Mouse (Mus musculus): ENCODE results near the gene 1810009A15Rik. TPM values are rescaled to one million over a fixed set of nuclear protein-coding genes. Genes with fewer than 3 reads are reported as not detected.

The 1810009A15Rik gene
- 49.9 and 50.6 TPM in 2 replicates for polyA plus RNA-seq (2015; fragmentation: Nextera tagmentation; extraction: Ambion mirVana)

DNA sequence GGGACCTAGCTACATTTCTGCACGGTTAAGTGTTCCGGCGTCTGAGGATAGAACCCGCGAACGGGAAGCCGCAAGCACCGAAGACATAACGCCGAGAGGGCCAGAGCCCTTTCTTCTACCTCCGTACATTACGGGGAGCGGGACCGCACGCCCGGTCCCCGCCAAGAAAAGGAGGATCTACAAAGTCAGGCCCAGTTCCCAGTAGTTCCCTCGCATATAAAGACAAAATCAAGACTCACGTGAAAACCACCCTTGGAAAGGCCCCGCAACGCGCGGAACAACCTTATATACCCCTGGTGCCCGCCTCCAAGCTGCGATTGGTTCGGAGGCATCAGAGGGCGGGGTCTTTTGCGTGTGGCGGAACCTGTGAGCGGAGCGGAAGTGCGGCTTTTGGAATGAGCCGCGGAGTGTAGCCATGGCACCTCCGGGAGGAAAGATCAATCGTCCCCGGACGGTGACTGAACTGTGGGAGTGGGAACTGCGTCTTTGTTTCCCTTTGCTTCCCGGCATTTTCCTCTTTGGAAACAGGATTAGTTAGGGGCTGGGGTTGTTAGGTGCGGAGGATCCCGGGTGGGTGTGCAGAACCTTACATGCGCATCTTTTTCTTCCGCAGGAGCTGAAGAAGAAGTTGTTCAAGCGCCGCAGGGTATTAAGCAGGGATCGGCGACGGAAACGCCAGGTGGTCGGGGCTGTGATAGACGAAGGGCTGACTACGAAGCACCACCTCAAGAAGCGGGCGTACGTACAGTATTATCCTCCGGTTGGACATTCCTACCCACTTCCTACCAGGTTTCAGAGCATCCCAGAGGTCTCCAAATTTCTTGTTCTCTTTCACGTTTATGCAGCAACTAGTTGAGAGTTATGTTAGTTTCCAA, at the start of gene 1810009A15Rik, which contains the start of gene Gm49416:
TSS of gene 1810009A15Rik (plus strand) at position 343 of the 875 bp plus-strand sequence.
TSS of gene Gm49416 (plus strand) at position 416 of the 875 bp plus-strand sequence.
- Histone ChIP-seq H3K27me3 (replicated peaks; ENCODE audit: control insufficient read depth, insufficient read depth, low read length) (no peaks in the 10 kb centered on the region), H3K4me3 (replicated peaks; ENCODE audit: low read length) (peak within 1 kb of the TSS; percentile 61), H3K4me2 (ENCODE audit: low read length) (peak within 1 kb of the TSS; percentile 90), H3K4me1 (replicated peaks; ENCODE audit: control insufficient read depth, insufficient read depth, low read length) (peaks cover 19% of the 10 kb centered on the region), H3K36me3 (ENCODE audit: control insufficient read depth, insufficient read depth) (no peaks in the 10 kb centered on the region), H3K9ac (replicated peaks; ENCODE audit: low read depth, low read length) (peak within 1 kb of the TSS; percentile 64), H3K27ac (ENCODE audit: low read length) (peak within 1 kb of the TSS; percentile 86), H3K9me3 (ENCODE audit: control insufficient read depth, low read length) (no peaks in the 10 kb centered on the region)
- ATAC-seq: peak; percentile 96
- WGBS: under 1% methylated on average over 58 of the region's 58 CpGs

DNA sequence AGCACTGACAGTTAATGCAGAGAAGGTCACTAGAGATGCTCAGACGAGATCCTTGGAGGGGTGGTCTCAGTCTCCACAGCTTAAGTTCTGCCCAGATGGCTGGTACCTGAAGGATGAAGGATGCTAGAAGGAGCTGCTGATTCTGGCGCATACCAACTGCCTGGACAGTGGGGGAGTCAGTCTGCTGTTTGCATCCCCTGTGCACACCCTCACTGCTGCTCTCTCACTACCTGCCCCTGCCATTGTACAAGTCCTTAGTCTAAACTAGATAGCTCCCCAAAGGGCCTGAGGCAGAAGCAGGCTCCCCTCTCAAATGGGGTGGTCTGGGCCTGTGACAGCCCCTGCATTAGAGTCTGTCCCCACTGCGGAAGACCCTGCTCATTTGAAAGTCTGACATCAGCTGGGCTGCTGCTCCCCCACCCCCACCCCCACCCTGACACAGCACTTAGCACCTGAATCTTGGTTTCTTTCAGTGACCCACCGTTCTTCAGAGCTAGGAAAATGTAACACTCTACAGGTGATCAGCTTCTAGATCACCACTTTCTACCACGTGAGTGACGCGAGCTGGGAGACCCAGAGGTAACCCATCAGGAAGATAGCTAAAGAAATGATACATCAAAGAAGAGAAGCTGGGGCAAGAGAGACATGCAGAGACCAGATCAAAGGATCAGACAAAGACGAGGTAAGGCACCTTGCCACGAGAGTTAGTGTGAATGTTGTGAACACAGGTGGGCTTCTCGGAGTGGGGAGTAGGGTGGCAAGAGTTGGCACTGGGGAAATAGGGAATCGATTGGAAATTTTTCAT, 49.3 kb upstream of the 1810009A15Rik start, which contains the start of gene Gng3:
TSS of gene Gng3 (minus strand) at position 92 of the 805 bp plus-strand sequence.
- H3K4me3 ChIP-seq (replicated peaks; ENCODE audit: low read length): peak within 1 kb of the TSS; percentile 74
- H3K27me3 ChIP-seq (replicated peaks; ENCODE audit: control insufficient read depth, insufficient read depth, low read length): no peaks in the 10 kb centered on the region
- H3K36me3 ChIP-seq (ENCODE audit: control insufficient read depth, insufficient read depth): peaks cover 9% of the 10 kb centered on the region
- H3K9me3 ChIP-seq (ENCODE audit: control insufficient read depth, low read length): no peaks in the 10 kb centered on the region
- H3K4me2 ChIP-seq (ENCODE audit: low read length): peak within 1 kb of the TSS; percentile 91
- 23% methylated on average over 11 of the region's 11 CpGs for WGBS
- ATAC-seq: peak; percentile 83
- H3K9ac ChIP-seq (replicated peaks; ENCODE audit: low read depth, low read length): peak within 1 kb of the TSS; percentile 76
- H3K27ac ChIP-seq (ENCODE audit: low read length): peak within 1 kb of the TSS; percentile 98
- peaks cover 22% of the 10 kb centered on the region for H3K4me1 ChIP-seq (replicated peaks; ENCODE audit: control insufficient read depth, insufficient read depth, low read length)

DNA sequence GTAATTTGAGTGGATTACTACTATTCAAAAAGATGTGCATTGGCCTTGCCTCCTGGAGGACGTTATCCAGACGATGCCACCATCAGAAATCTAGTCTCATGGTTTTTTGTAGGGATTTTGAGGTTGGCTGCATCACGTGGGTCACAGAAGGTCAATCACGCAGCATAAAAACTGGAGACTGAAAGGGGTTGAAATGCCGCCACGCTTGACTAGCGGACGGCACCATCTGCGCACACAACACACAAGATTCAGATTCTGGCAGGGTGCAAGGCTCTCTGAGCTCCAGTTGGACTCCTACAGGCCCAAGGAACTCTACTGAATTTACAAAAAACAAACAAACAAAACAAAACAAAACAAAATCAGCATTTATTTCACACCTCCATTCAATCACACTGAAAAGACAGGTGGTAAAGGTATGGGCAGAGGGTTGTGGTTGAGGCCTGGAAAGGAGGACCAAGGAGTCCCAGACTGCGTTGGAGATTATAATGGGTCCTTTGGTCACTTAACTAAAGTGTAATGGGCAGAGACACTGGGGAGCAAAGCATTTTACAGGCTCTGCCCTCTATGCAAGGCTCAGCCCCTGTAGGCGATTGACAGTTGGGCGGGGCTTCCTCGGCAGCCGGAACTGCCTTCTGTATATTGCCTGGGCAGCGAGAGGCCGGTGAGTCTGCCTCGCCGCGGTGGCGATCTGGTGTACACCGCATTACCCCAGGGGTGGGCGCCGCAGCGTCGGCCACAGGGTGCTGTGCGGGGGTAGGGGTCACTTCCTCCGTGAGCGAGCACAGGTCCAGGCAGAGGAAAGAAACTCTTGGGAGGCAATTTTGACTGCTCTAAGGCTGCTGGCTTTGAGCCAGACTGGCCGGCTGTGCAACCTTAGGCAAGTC, 48.5 kb upstream of the 1810009A15Rik start:
- peak; percentile 18 for ATAC-seq

DNA sequence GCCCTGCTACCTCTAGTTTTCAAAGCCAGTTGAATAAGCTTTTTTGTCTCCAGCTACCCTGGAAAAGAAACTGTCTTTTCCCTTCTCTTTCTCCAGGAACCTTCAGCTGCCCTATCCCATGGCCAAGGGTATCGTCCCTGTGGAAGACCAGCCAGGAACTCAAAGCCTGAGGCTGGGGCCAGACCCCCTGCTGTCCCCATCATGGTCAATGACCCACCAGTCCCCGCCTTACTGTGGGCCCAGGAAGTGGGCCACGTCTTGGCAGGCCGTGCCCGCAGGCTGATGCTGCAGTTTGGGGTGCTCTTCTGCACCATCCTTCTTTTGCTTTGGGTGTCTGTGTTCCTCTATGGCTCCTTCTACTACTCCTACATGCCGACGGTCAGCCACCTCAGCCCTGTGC, 47.6 kb upstream of the 1810009A15Rik start:
- Histone ChIP-seq H3K9me3 (ENCODE audit: control insufficient read depth, low read length) (no peaks in the 10 kb centered on the region), H3K36me3 (ENCODE audit: control insufficient read depth, insufficient read depth) (0 out of 2 replicates have a peak, but pooled peaks cover 3% of the 10 kb centered on the region), H3K4me3 (replicated peaks; ENCODE audit: low read length) (peak overlapping the region; percentile 74), H3K4me2 (ENCODE audit: low read length) (peak overlapping the region; percentile 91), H3K9ac (replicated peaks; ENCODE audit: low read depth, low read length) (peak overlapping the region; percentile 76), H3K4me1 (replicated peaks; ENCODE audit: control insufficient read depth, insufficient read depth, low read length) (peaks cover 24% of the 10 kb centered on the region), H3K27me3 (replicated peaks; ENCODE audit: control insufficient read depth, insufficient read depth, low read length) (no peaks in the 10 kb centered on the region), H3K27ac (ENCODE audit: low read length) (no peak overlapping the region)
- no peak for ATAC-seq
- 89% methylated on average over 7 of the region's 7 CpGs for WGBS

More for the DNA sequence above, 48.5 kb upstream of the 1810009A15Rik start:
- Histone ChIP-seq H3K36me3 (ENCODE audit: control insufficient read depth, insufficient read depth) (peaks cover 4% of the 10 kb centered on the region; the same call in 1 of the 2 replicates), H3K9me3 (ENCODE audit: control insufficient read depth, low read length) (no peaks in the 10 kb centered on the region), H3K27ac (ENCODE audit: low read length) (peak overlapping the region; percentile 98), H3K27me3 (replicated peaks; ENCODE audit: control insufficient read depth, insufficient read depth, low read length) (no peaks in the 10 kb centered on the region), H3K4me3 (replicated peaks; ENCODE audit: low read length) (peak overlapping the region; percentile 74), H3K4me2 (ENCODE audit: low read length) (peak overlapping the region; percentile 91), H3K4me1 (replicated peaks; ENCODE audit: control insufficient read depth, insufficient read depth, low read length) (peaks cover 24% of the 10 kb centered on the region), H3K9ac (replicated peaks; ENCODE audit: low read depth, low read length) (peak overlapping the region; percentile 76)
- WGBS: 10% methylated on average over 29 of the region's 29 CpGs

DNA sequence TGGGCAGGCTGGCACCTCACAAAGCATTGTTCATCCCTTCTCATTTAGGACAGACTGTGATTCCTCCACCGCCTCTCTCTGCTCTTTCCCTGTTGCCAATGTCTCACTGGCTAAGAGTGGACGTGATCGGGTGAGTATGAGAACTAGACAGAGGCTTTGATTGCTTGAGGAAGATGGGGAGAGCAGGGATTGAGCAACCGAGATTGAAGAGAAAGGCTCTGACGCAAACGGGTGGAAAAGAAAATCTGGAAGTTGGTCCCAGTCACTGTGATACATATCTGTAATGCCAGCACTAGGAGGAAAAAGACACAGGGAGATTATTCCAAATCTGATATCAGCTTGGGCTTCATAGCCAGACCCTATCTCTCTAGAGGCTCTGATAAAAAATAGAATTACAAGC, 45.7 kb upstream of the 1810009A15Rik start:
- H3K9ac ChIP-seq (replicated peaks; ENCODE audit: low read depth, low read length): no peak overlapping the region
- no peak overlapping the region for H3K27ac ChIP-seq (ENCODE audit: low read length)
- H3K4me3 ChIP-seq (replicated peaks; ENCODE audit: low read length): no peak overlapping the region
- H3K9me3 ChIP-seq (ENCODE audit: control insufficient read depth, low read length): no peaks in the 10 kb centered on the region
- no peak for ATAC-seq
- H3K36me3 ChIP-seq (ENCODE audit: control insufficient read depth, insufficient read depth): peaks cover 14% of the 10 kb centered on the region
- no peaks in the 10 kb centered on the region for H3K27me3 ChIP-seq (replicated peaks; ENCODE audit: control insufficient read depth, insufficient read depth, low read length)
- peaks cover 24% of the 10 kb centered on the region for H3K4me1 ChIP-seq (replicated peaks; ENCODE audit: control insufficient read depth, insufficient read depth, low read length)
- no peak overlapping the region for H3K4me2 ChIP-seq (ENCODE audit: low read length)
- 91% methylated on average over 6 of the region's 6 CpGs for WGBS

DNA sequence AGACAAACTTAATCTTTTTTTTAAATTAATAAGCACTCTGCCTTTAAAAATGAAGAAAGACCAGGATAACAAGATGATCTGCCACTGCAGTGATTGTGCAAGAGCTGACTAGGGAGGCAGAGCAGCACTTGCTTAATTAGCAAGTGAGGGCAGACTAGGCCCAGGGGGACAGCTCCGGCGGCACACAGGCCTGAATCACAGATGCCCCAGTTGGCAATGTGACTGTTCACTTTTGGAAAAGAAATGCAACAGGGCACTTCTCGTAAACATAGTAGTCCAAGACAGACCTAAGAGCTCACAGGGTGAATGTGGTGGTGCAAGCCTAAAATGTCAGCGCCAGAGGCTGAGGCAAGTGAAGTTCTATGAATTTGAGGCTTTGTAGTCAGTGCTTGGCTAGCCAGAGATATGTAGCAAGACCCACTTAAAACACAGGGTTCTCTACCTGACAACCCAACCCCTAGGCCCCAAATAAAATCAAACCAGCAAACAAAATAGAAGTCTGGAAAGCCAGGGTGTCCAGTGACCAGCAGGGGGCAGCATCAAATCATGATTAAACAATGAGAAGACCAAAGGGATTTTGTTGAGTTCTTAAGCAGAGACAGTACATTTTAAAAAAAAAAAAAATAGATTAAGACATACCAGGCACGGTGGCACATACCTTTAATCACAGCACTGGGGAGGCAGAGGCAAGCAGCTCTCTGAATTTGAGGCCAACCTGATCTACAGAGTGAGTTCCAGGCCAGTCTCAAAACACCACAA, 44.1 kb upstream of the 1810009A15Rik start:
- no peak overlapping the region for H3K4me3 ChIP-seq (replicated peaks; ENCODE audit: low read length)
- H3K27me3 ChIP-seq (replicated peaks; ENCODE audit: control insufficient read depth, insufficient read depth, low read length): no peaks in the 10 kb centered on the region
- peaks cover 22% of the 10 kb centered on the region for H3K4me1 ChIP-seq (replicated peaks; ENCODE audit: control insufficient read depth, insufficient read depth, low read length)
- peaks cover 16% of the 10 kb centered on the region for H3K36me3 ChIP-seq (ENCODE audit: control insufficient read depth, insufficient read depth)
- no peak overlapping the region for H3K4me2 ChIP-seq (ENCODE audit: low read length)
- ATAC-seq: no peak
- 59% methylated on average over 5 of the region's 5 CpGs for WGBS
- H3K9ac ChIP-seq (replicated peaks; ENCODE audit: low read depth, low read length): no peak overlapping the region
- no peak overlapping the region for H3K27ac ChIP-seq (ENCODE audit: low read length)
- no peaks in the 10 kb centered on the region for H3K9me3 ChIP-seq (ENCODE audit: control insufficient read depth, low read length)

DNA sequence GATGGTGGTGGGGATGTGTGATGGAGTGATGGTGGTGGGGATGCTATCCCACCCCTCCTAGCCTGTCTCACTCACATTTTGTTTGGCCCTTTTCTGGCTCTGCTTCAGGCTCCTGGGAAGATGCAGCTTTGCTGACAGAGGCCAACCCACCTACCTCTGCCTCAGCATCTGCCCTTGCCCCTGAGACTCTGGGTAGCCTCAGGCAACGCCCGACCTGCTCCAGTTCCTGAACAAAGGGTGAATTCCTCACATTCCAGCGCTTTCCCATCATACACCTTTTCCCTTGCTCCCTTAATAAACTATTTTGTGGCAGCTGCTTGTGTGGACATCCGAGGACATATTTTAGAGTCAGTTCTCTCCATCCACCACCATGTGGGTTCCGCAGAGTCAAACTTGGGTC, 40.3 kb upstream of the 1810009A15Rik start:
- H3K4me2 ChIP-seq (ENCODE audit: low read length): no peak overlapping the region
- no peaks in the 10 kb centered on the region for H3K9me3 ChIP-seq (ENCODE audit: control insufficient read depth, low read length)
- H3K9ac ChIP-seq (replicated peaks; ENCODE audit: low read depth, low read length): no peak overlapping the region
- 0 out of 2 replicates have a peak, but pooled peaks cover 3% of the 10 kb centered on the region for H3K4me1 ChIP-seq (replicated peaks; ENCODE audit: control insufficient read depth, insufficient read depth, low read length)
- H3K27ac ChIP-seq (ENCODE audit: low read length): no peak overlapping the region
- H3K27me3 ChIP-seq (replicated peaks; ENCODE audit: control insufficient read depth, insufficient read depth, low read length): no peaks in the 10 kb centered on the region
- 84% methylated on average over 5 of the region's 5 CpGs for WGBS
- no peak overlapping the region for H3K4me3 ChIP-seq (replicated peaks; ENCODE audit: low read length)
- H3K36me3 ChIP-seq (ENCODE audit: control insufficient read depth, insufficient read depth): peaks cover 14% of the 10 kb centered on the region
- no peak for ATAC-seq

DNA sequence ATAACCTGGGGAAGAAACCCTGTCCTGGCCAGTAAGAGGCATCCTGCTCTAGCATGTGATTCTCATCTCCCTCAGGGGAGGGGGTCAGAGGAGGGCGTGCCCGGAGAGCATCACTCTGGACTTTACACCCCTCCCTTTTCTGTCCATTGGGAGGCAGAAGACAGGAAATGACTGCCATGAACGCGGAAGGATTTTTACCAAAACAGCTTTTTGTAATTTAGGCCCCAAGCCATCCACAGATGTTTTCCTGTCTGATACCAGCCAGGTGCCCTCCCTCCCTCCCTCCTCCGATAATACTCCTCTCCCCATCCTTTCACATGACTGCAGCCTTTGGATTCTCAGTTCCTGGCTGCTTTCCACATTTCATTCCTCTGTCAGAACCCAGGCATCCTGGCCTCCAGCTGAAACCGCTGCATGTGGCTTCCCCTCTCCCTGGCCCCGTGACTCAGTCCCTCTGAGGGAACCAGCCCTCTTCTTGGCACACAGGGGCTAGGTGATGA, 38.2 kb upstream of the 1810009A15Rik start, which contains the start of gene Lrrn4cl:
TSS of gene Lrrn4cl (plus strand) at position 367 of the 500 bp plus-strand sequence.
- 28% methylated on average over 7 of the region's 7 CpGs for WGBS
- no peaks in the 10 kb centered on the region for H3K9me3 ChIP-seq (ENCODE audit: control insufficient read depth, low read length)
- H3K4me2 ChIP-seq (ENCODE audit: low read length): no peak within 1 kb of the TSS
- no peak within 1 kb of the TSS for H3K9ac ChIP-seq (replicated peaks; ENCODE audit: low read depth, low read length)
- H3K27me3 ChIP-seq (replicated peaks; ENCODE audit: control insufficient read depth, insufficient read depth, low read length): no peaks in the 10 kb centered on the region
- no peak within 1 kb of the TSS for H3K4me3 ChIP-seq (replicated peaks; ENCODE audit: low read length)
- no peak within 1 kb of the TSS for H3K27ac ChIP-seq (ENCODE audit: low read length)
- no peaks in the 10 kb centered on the region for H3K4me1 ChIP-seq (replicated peaks; ENCODE audit: control insufficient read depth, insufficient read depth, low read length)
- H3K36me3 ChIP-seq (ENCODE audit: control insufficient read depth, insufficient read depth): peaks cover 14% of the 10 kb centered on the region
- ATAC-seq: no peak
